Mouse (Mus musculus) layer of hippocampus, postnatal 10 days (tissue): ENCODE results near the gene Defb29. TPM values are rescaled to one million over a fixed set of nuclear protein-coding genes. Genes with fewer than 3 reads are reported as not detected.

Experiments
- DNase-seq, 2 experiments: peaks; one replicate each; pipeline ENCODE4 v3.0.0; 2021; ENCODE audit warnings: low spot score in 2 of 2
- total RNA-seq, 2 experiments: library from RNA; stranded (reverse); gene quantifications; 2 replicates each; pipeline ENCODE4 v1.2.3; 2021

Defb29 gene
- total RNA-seq, 2 experiments from 2014 or later, result not detected

- DNase-seq, result no peak
These were observed 35.9 kb downstream of the Defb29 start for GRCm38 (mm10) chr2:152503950-152504349.

- DNase-seq, result no peak
These were observed 39.1 kb downstream of the Defb29 start for GRCm38 (mm10) chr2:152500863-152501229.

- DNase-seq, result no peak
These were observed 39.6 kb downstream of the Defb29 start for GRCm38 (mm10) chr2:152500204-152500862.

- no peak for DNase-seq
These were observed 41.9 kb downstream of the Defb29 start for GRCm38 (mm10) chr2:152498020-152498419.

- no peak for DNase-seq
These were observed 46.7 kb downstream of the Defb29 start for GRCm38 (mm10) chr2:152493151-152493550.

GRCm38 (mm10) chr2:152490038-152490437 lies 49.9 kb downstream of the Defb29 start, which contains the start of gene Defb22:
Gene Defb22, minus strand, starts transcription at chr2:152490138.
- DNase-seq, result no peak

Other genes with a start within 250 kb of the Defb29 start
- 10 to 100 TPM; 47.6 to 52.3 TPM for gene Tbc1d20, start 246.3 kb downstream of the Defb29 start, total RNA-seq
- 100 to 1,000 TPM; 101 to 102 TPM for gene Rbck1, start 207.4 kb downstream of the Defb29 start, total RNA-seq
- under 1 TPM; 0.30 to 0.58 TPM for gene Trib3, start 196.1 kb downstream of the Defb29 start, total RNA-seq
- gene Nrsn2, start 163.5 kb downstream of the Defb29 start, total RNA-seq, result 10 to 100 TPM; 35.3 to 35.4 TPM
- 10 to 100 TPM; 37.5 to 38.1 TPM for gene Sox12, start 142.0 kb downstream of the Defb29 start, total RNA-seq
- 10 to 100 TPM in 1 of 2 experiments, 1 to 10 TPM in 1; 9.9 to 12.1 TPM for gene Zcchc3, start 125.1 kb downstream of the Defb29 start, total RNA-seq
- gene 6820408C15Rik, start 124.5 kb downstream of the Defb29 start, total RNA-seq, result 1 to 10 TPM; 3.5 to 4.3 TPM
- not detected for gene Defb23, start 75.5 kb downstream of the Defb29 start, total RNA-seq
- not detected for gene Defb20, start 63.0 kb downstream of the Defb29 start, total RNA-seq
- not detected for gene Defb22, start 50.0 kb downstream of the Defb29 start, total RNA-seq
- not detected for gene Defb26, start 28.4 kb downstream of the Defb29 start, total RNA-seq
- gene Defb28, start 21.8 kb downstream of the Defb29 start, total RNA-seq, result not detected
- not detected for gene Gm17416, start 29.2 kb upstream of the Defb29 start, total RNA-seq
- not detected for gene Defb21, start 32.6 kb upstream of the Defb29 start, total RNA-seq
- not detected for gene Defb19, start 40.2 kb upstream of the Defb29 start, total RNA-seq
- not detected for gene Defb45, start 59.3 kb upstream of the Defb29 start, total RNA-seq
- gene Defb36, start 64.2 kb upstream of the Defb29 start, total RNA-seq, result not detected
- not detected for gene Defb25, start 83.0 kb upstream of the Defb29 start, total RNA-seq
- gene Rem1, start 86.9 kb upstream of the Defb29 start, total RNA-seq, result under 1 TPM; 0.91 to 0.96 TPM
- gene H13, start 129.4 kb upstream of the Defb29 start, total RNA-seq, result 100 to 1,000 TPM; 109 to 114 TPM
- 10 to 100 TPM; 25.3 to 25.7 TPM for gene Mcts2, start 146.9 kb upstream of the Defb29 start, total RNA-seq
- 10 to 100 TPM; 29.0 to 31.2 TPM for gene Id1, start 196.2 kb upstream of the Defb29 start, total RNA-seq
- 1 to 10 TPM; 2.1 to 2.5 TPM for gene Cox4i2, start 214.1 kb upstream of the Defb29 start, total RNA-seq